Mouse (Mus musculus) liver, adult 2 months (tissue): ENCODE data around the gene Map3k13.

Experiments
- CTCF ChIP-seq: fragments of 200-500 bp; IDR thresholded peaks from 2 replicates; pipeline ENCODE4 v1.5.1; 2011; ENCODE audit warnings: low read depth, low read length, control low read depth
- POLR2A ChIP-seq: fragments of 200-500 bp; IDR thresholded peaks from 2 replicates; pipeline ENCODE4 v1.6.1; 2011; ENCODE audit warnings: low read length, control low read depth; ENCODE audit not compliant: insufficient read depth; ENCODE audit errors: extremely low read depth

- TF ChIP-seq POLR2A = no peak
- TF ChIP-seq CTCF = no peak
Observed at GRCm38 (mm10) chr16:21868651-21869050, 74.5 kb downstream of the Map3k13 start.
